Mouse (Mus musculus): ENCODE data around the gene Trip10.
A peak's percentile ranks its signal among the peaks of the same experiment; 100 is the strongest.

Trip10 gene

GRCm38 (mm10) chr17:57249186-57250181 is at the start of gene Trip10:
Trip10 (plus strand) TSS chr17:57249455.
- peak; percentile 95 to 100 for DNase-seq (ENCODE audit: low spot score in 2 of 2)

GRCm38 (mm10) chr17:57201841-57202724 is 47.2 kb upstream of the Trip10 start:
- no peak for DNase-seq (ENCODE audit: low spot score in 2 of 2)

- no peak for DNase-seq (ENCODE audit: low spot score in 2 of 2)
Measured at GRCm38 (mm10) chr17:57207938-57208337, 41.3 kb upstream of the Trip10 start.

- no peak for DNase-seq (ENCODE audit: low spot score in 2 of 2)
Measured at GRCm38 (mm10) chr17:57209330-57209729, 39.9 kb upstream of the Trip10 start.

- DNase-seq (ENCODE audit: low spot score in 2 of 2), result no peak
Measured at GRCm38 (mm10) chr17:57211501-57211900, 37.8 kb upstream of the Trip10 start.

- DNase-seq (ENCODE audit: low spot score in 2 of 2), result no peak
Measured at GRCm38 (mm10) chr17:57214676-57215387, 34.4 kb upstream of the Trip10 start.

GRCm38 (mm10) chr17:57218335-57218900 is 30.8 kb upstream of the Trip10 start:
- no peak for DNase-seq (ENCODE audit: low spot score in 2 of 2)

- DNase-seq (ENCODE audit: low spot score in 2 of 2), result peak; percentile 47 to 69
Measured at GRCm38 (mm10) chr17:57219167-57219883, 29.9 kb upstream of the Trip10 start.

- DNase-seq (ENCODE audit: low spot score in 2 of 2), result no peak
Measured at GRCm38 (mm10) chr17:57219884-57220207, 29.4 kb upstream of the Trip10 start.

- DNase-seq (ENCODE audit: low spot score in 2 of 2), result no peak
Measured at GRCm38 (mm10) chr17:57221911-57222310, 27.3 kb upstream of the Trip10 start.

GRCm38 (mm10) chr17:57223313-57223712 is 25.9 kb upstream of the Trip10 start:
- DNase-seq (ENCODE audit: low spot score in 2 of 2), result no peak

- no peak for DNase-seq (ENCODE audit: low spot score in 2 of 2)
Measured at GRCm38 (mm10) chr17:57227468-57227867, 21.8 kb upstream of the Trip10 start.

GRCm38 (mm10) chr17:57228014-57228413 is 21.2 kb upstream of the Trip10 start, which contains the start of gene C3:
C3 (minus strand) TSS chr17:57228136.
- peak in 1 of 2 experiments; percentile 25 for DNase-seq (ENCODE audit: low spot score in 2 of 2)

- DNase-seq (ENCODE audit: low spot score in 2 of 2), result no peak
Measured at GRCm38 (mm10) chr17:57228873-57229272, 20.4 kb upstream of the Trip10 start.

- DNase-seq (ENCODE audit: low spot score in 2 of 2), result no peak
Measured at GRCm38 (mm10) chr17:57229851-57230727, 19.2 kb upstream of the Trip10 start.

GRCm38 (mm10) chr17:57230728-57231125 is 18.5 kb upstream of the Trip10 start:
- peak in 1 of 2 experiments; percentile 50 for DNase-seq (ENCODE audit: low spot score in 2 of 2)

- peak in 1 of 2 experiments; percentile 52 for DNase-seq (ENCODE audit: low spot score in 2 of 2)
Measured at GRCm38 (mm10) chr17:57231321-57231771, 17.9 kb upstream of the Trip10 start.

- DNase-seq (ENCODE audit: low spot score in 2 of 2), result no peak
Measured at GRCm38 (mm10) chr17:57232200-57232599, 17.1 kb upstream of the Trip10 start.

GRCm38 (mm10) chr17:57233038-57233437 is 16.2 kb upstream of the Trip10 start:
- no peak for DNase-seq (ENCODE audit: low spot score in 2 of 2)

Data from urinary bladder, adult 18-20 months (tissue).